Mouse (Mus musculus): ENCODE data around the gene Zfp36l2. TPM values are rescaled to one million over a fixed set of nuclear protein-coding genes. Genes with fewer than 3 reads are reported as not detected.
A peak's percentile ranks its signal among the peaks of the same experiment; 100 is the strongest.

Gene Zfp36l2
- polyA plus RNA-seq, 1 experiment from 2014 or later, result 6.8 TPM

DNA sequence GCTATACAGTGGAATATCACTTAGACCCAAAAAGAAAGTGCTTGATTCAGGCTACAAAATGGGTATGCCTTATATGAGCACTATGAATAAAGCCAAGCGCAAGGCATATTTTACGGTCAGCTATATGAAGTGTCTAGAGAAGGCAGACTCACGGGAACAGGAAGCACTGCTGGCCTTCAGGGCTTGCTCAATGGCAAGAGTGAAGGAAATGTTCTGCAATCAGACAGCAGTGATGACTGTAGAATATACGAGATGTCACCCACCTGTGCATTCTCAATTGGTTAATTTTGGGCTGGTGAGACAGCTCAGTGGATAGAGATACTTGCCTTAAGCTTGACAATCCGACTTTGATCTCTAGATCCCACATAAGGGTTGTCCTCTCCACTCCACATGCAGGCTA is 13.4 kb upstream of the Zfp36l2 start:
- ATAC-seq (ENCODE audit: low FRiP score), result no peak
- Histone ChIP-seq H3K36me3 (replicated peaks; ENCODE audit: control insufficient read depth, insufficient read depth) (no peaks in the 10 kb centered on the region), H3K27me3 (ENCODE audit: control insufficient read depth, insufficient read depth, low read length) (no peaks in the 10 kb centered on the region), H3K9me3 (ENCODE audit: control insufficient read depth, low read length) (no peaks in the 10 kb centered on the region), H3K4me2 (replicated peaks) (no peak overlapping the region), H3K9ac (no peak overlapping the region), H3K4me1 (replicated peaks; ENCODE audit: control insufficient read depth, insufficient read depth, low read length) (no peaks in the 10 kb centered on the region), H3K4me3 (replicated peaks; ENCODE audit: low read length) (no peak overlapping the region), H3K27ac (no peak overlapping the region)
- 99% methylated on average over 5 of the region's 5 CpGs for WGBS
- DNase-seq (ENCODE audit: low spot score), result no peak

DNA sequence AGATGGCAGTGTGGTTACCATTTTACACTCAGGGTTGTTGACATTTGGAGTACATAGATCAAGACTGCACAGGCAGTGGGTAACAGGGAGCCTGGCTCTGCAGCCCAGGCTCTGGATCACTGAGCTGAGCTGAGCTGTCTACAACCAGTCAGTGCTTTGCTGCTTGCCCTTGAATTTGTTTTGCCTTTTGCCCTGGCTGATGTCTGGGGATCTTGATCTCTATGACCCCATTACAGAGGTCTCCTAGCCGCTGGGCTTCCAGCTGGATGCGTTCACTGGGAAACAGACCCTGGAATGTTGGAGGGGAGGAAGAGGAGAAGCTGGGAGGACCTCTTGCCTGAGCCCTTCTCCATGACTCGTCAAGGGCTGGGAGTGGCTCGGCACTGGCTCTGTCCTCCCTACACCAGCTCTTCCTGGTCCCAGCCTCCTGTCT is 10.2 kb upstream of the Zfp36l2 start:
- H3K27ac ChIP-seq, result no peak overlapping the region
- no peaks in the 10 kb centered on the region for H3K4me1 ChIP-seq (replicated peaks; ENCODE audit: control insufficient read depth, insufficient read depth, low read length)
- H3K27me3 ChIP-seq (ENCODE audit: control insufficient read depth, insufficient read depth, low read length), result no peaks in the 10 kb centered on the region
- H3K4me2 ChIP-seq (replicated peaks), result no peak overlapping the region
- no peaks in the 10 kb centered on the region for H3K9me3 ChIP-seq (ENCODE audit: control insufficient read depth, low read length)
- no peak for DNase-seq (ENCODE audit: low spot score)
- 41% methylated on average over 4 of the region's 4 CpGs for WGBS
- ATAC-seq (ENCODE audit: low FRiP score), result no peak
- H3K4me3 ChIP-seq (replicated peaks; ENCODE audit: low read length), result no peak overlapping the region
- no peak overlapping the region for H3K9ac ChIP-seq
- no peaks in the 10 kb centered on the region for H3K36me3 ChIP-seq (replicated peaks; ENCODE audit: control insufficient read depth, insufficient read depth)

DNA sequence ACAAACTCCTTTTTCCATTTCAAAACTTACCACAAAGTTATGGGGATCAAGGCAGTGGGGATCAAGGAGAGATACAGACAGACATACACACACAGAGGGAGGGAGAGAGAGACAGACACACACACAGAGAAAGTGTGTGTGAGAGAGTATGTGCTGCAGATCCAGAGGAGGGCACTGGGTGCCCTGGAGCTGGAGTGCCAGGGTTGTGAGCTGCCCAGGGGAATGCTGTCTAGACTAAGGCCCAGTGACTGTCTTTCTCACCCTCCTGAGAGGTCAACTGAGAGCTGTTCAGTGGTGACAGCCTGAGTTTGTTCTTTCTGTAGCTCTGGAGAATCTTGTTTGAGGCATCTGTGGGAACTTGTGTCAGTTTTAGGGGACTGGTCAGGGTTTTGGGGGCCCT is 8.6 kb upstream of the Zfp36l2 start:
- no peak for ATAC-seq (ENCODE audit: low FRiP score)
- Histone ChIP-seq H3K4me1 (replicated peaks; ENCODE audit: control insufficient read depth, insufficient read depth, low read length) (no peaks in the 10 kb centered on the region), H3K4me2 (replicated peaks) (no peak overlapping the region), H3K9me3 (ENCODE audit: control insufficient read depth, low read length) (no peaks in the 10 kb centered on the region), H3K27me3 (ENCODE audit: control insufficient read depth, insufficient read depth, low read length) (no peaks in the 10 kb centered on the region), H3K27ac (no peak overlapping the region), H3K9ac (no peak overlapping the region), H3K36me3 (replicated peaks; ENCODE audit: control insufficient read depth, insufficient read depth) (peaks cover 11% of the 10 kb centered on the region; the same call in 1 of the 2 replicates), H3K4me3 (replicated peaks; ENCODE audit: low read length) (no peak overlapping the region)
- no peak for DNase-seq (ENCODE audit: low spot score)

DNA sequence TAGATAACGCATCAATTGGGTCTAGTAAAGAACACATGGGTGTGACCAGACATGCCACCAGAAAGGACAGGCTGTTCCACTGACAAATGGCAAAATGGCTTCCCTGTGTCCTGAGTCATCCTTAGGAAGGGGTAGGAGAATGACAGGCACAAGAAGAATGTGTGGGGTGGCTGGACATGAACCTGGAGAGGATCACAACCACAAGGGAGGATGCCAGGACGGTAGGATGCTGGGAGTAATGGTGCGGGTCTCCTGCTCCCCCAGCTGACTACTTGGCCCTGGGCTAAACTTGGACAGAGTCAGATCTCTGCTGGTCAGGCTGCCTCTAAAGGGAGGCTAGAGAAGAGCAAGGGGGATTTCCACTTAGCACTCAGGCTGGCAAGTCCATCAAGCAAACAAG is 8.1 kb upstream of the Zfp36l2 start:
- ATAC-seq (ENCODE audit: low FRiP score), result no peak
- no peak for DNase-seq (ENCODE audit: low spot score)
- 92% methylated on average over 3 of the region's 3 CpGs for WGBS

DNA sequence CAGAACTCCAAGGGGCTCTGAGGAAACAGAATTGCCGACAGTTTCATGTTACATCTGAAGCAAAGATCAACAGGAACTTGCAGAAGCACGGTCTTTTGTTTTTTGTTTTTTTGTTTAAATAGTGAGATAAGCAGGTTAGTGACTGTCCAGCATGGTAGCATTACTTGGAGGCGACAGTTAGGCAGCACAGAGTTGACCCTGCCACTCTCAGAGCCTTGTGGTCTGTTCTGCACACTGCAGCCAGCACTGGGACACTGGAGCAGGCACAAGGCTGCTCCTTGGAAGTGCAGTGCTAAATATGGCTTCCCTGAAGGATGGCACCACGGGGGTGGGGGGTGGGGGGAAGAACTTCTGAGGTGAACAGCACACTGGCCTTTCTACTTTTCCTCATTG is 7.3 kb upstream of the Zfp36l2 start:
- H3K9ac ChIP-seq, result no peak overlapping the region
- no peak overlapping the region for H3K27ac ChIP-seq
- no peak for ATAC-seq (ENCODE audit: low FRiP score)
- WGBS, result 64% methylated on average over 4 of the region's 4 CpGs
- no peaks in the 10 kb centered on the region for H3K4me1 ChIP-seq (replicated peaks; ENCODE audit: control insufficient read depth, insufficient read depth, low read length)
- H3K4me3 ChIP-seq (replicated peaks; ENCODE audit: low read length), result no peak overlapping the region
- no peak overlapping the region for H3K4me2 ChIP-seq (replicated peaks)
- no peak for DNase-seq (ENCODE audit: low spot score)
- H3K9me3 ChIP-seq (ENCODE audit: control insufficient read depth, low read length), result no peaks in the 10 kb centered on the region
- peaks cover 11% of the 10 kb centered on the region; the same call in 1 of the 2 replicates for H3K36me3 ChIP-seq (replicated peaks; ENCODE audit: control insufficient read depth, insufficient read depth)
- no peaks in the 10 kb centered on the region for H3K27me3 ChIP-seq (ENCODE audit: control insufficient read depth, insufficient read depth, low read length)

More for the DNA sequence above, 8.1 kb upstream of the Zfp36l2 start:
- no peak overlapping the region for H3K4me2 ChIP-seq (replicated peaks)
- H3K9ac ChIP-seq, result no peak overlapping the region
- no peaks in the 10 kb centered on the region for H3K27me3 ChIP-seq (ENCODE audit: control insufficient read depth, insufficient read depth, low read length)
- H3K9me3 ChIP-seq (ENCODE audit: control insufficient read depth, low read length), result no peaks in the 10 kb centered on the region
- H3K4me1 ChIP-seq (replicated peaks; ENCODE audit: control insufficient read depth, insufficient read depth, low read length), result no peaks in the 10 kb centered on the region
- H3K27ac ChIP-seq, result no peak overlapping the region
- peaks cover 11% of the 10 kb centered on the region; the same call in 1 of the 2 replicates for H3K36me3 ChIP-seq (replicated peaks; ENCODE audit: control insufficient read depth, insufficient read depth)
- H3K4me3 ChIP-seq (replicated peaks; ENCODE audit: low read length), result no peak overlapping the region

DNA sequence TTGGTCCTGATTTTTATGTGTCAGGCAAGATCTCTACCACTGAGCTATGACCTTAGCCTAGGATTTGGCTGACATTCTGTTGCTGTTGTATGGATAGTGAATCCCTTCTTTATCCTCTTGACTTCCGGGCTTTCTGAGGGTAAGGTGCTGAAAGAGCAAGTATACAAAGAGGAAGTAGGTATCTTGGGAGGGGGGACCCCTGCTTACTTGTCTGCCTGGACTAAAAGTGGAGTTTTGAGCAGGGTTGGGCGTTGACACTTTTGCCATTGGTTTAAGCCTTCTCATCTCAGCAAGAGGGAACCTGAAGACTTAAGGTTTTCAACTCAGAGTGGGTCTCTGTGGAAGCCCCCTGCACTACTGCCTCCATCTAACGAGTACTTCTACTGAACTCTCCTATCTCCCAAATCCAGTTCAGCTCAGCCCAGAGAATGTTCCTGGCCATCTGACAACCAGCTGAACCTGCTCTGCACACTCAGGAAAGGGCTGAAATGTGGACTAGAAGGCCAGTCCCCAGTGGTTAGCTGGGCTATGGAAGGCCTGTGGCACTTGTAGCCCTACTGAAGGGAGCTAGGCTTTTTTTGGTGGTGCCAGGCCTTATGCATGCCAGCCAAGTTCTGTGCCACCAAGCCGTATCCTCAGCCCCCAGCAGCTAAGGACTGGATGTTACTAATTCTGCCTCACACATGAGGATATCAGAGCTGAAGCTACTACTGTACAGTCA is 6.7 kb upstream of the Zfp36l2 start:
- no peaks in the 10 kb centered on the region for H3K9me3 ChIP-seq (ENCODE audit: control insufficient read depth, low read length)
- no peak for DNase-seq (ENCODE audit: low spot score)
- no peaks in the 10 kb centered on the region for H3K4me1 ChIP-seq (replicated peaks; ENCODE audit: control insufficient read depth, insufficient read depth, low read length)
- H3K36me3 ChIP-seq (replicated peaks; ENCODE audit: control insufficient read depth, insufficient read depth), result peaks cover 11% of the 10 kb centered on the region; the same call in 1 of the 2 replicates
- WGBS, result 90% methylated on average over 4 of the region's 4 CpGs
- 0 out of 2 replicates have a peak, but pooled peaks cover 2% of the 10 kb centered on the region for H3K27me3 ChIP-seq (ENCODE audit: control insufficient read depth, insufficient read depth, low read length)
- no peak for ATAC-seq (ENCODE audit: low FRiP score)
- no peak overlapping the region for H3K9ac ChIP-seq
- no peak overlapping the region for H3K27ac ChIP-seq
- H3K4me3 ChIP-seq (replicated peaks; ENCODE audit: low read length), result no peak overlapping the region
- H3K4me2 ChIP-seq (replicated peaks), result no peak overlapping the region

DNA sequence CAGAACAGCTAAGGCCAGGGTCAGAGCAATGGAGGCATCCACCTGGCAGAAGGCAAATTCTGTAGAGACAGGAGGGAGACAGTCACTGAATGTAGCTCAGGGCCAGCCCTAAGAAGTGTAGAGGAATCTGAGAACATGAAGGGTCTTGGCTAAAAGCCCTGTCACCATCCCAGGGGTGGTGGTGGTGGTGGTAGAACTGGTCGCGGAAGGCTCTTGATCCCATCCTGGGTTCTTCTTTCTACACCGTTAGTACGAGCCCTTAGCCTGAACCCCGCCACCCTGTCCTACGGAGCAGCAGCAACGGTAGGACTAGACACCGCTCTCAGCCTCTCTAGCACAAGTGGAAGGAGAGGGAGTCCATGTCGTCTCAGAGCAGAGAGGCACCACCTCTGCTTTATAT is 5.7 kb upstream of the Zfp36l2 start:
- no peak for ATAC-seq (ENCODE audit: low FRiP score)
- no peak for DNase-seq (ENCODE audit: low spot score)
- Histone ChIP-seq H3K4me1 (replicated peaks; ENCODE audit: control insufficient read depth, insufficient read depth, low read length) (peaks cover 4% of the 10 kb centered on the region; the same call in 1 of the 2 replicates), H3K27ac (no peak overlapping the region), H3K4me2 (replicated peaks) (no peak overlapping the region), H3K9ac (no peak overlapping the region), H3K36me3 (replicated peaks; ENCODE audit: control insufficient read depth, insufficient read depth) (peaks cover 11% of the 10 kb centered on the region; the same call in 1 of the 2 replicates), H3K9me3 (ENCODE audit: control insufficient read depth, low read length) (no peaks in the 10 kb centered on the region), H3K27me3 (ENCODE audit: control insufficient read depth, insufficient read depth, low read length) (0 out of 2 replicates have a peak, but pooled peaks cover 7% of the 10 kb centered on the region), H3K4me3 (replicated peaks; ENCODE audit: low read length) (no peak overlapping the region)
- WGBS, result 93% methylated on average over 9 of the region's 9 CpGs

DNA sequence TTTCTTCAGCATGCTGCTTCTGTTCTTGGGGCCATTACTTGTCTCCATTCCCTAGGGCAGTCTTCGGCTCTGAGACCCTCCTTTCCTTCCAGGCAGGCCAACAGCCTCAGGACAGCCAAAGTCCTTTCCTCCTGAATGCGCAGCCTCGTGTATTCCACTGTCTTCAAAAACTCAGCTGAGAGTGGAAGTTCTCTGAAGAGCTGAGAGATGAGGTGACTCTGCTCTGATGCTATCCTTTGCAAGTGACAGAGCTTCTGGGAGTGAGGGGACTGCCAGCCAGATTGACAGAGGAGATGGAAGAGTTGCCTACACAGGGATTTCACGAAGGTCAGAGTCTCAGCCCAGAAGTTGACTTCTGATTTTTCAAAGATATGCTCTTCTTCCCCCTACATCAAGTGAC is 4.2 kb upstream of the Zfp36l2 start:
- peaks cover 11% of the 10 kb centered on the region; the same call in 1 of the 2 replicates for H3K36me3 ChIP-seq (replicated peaks; ENCODE audit: control insufficient read depth, insufficient read depth)
- DNase-seq (ENCODE audit: low spot score), result no peak
- H3K4me1 ChIP-seq (replicated peaks; ENCODE audit: control insufficient read depth, insufficient read depth, low read length), result peaks cover 6% of the 10 kb centered on the region; the same call in 1 of the 2 replicates
- H3K27me3 ChIP-seq (ENCODE audit: control insufficient read depth, insufficient read depth, low read length), result 0 out of 2 replicates have a peak, but pooled peaks cover 8% of the 10 kb centered on the region
- no peak overlapping the region for H3K27ac ChIP-seq
- H3K9me3 ChIP-seq (ENCODE audit: control insufficient read depth, low read length), result no peaks in the 10 kb centered on the region
- no peak overlapping the region for H3K9ac ChIP-seq
- no peak overlapping the region for H3K4me2 ChIP-seq (replicated peaks)
- no peak overlapping the region for H3K4me3 ChIP-seq (replicated peaks; ENCODE audit: low read length)
- ATAC-seq (ENCODE audit: low FRiP score), result no peak
- WGBS, result 92% methylated on average over 4 of the region's 4 CpGs

DNA sequence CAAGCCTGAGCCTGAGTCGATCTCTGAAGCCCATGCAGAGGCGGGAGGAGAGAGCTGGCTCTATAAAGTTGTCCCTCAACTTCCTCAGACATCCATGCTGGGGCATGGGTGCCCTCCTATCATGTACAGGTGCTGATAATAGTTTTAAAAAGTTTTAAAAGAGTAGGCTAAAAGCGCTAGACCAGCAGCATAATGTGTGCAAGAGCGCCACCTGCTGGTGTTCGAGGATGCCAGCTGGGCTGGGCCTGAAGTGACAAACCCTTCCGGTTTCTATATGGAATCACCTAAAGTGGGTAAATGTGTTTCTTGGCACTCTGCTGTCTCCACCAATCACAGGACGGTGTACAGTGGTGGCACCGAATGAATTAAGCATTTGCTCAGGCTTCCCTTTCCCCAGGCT is 3.1 kb upstream of the Zfp36l2 start:
- ATAC-seq (ENCODE audit: low FRiP score) (no peak), DNase-seq (ENCODE audit: low spot score) (peak; percentile 90)
- H3K4me1 ChIP-seq (replicated peaks; ENCODE audit: control insufficient read depth, insufficient read depth, low read length), result peaks cover 11% of the 10 kb centered on the region; the same call in 1 of the 2 replicates
- H3K4me3 ChIP-seq (replicated peaks; ENCODE audit: low read length), result no peak overlapping the region
- H3K27me3 ChIP-seq (ENCODE audit: control insufficient read depth, insufficient read depth, low read length), result 0 out of 2 replicates have a peak, but pooled peaks cover 17% of the 10 kb centered on the region
- H3K9ac ChIP-seq, result no peak overlapping the region
- H3K9me3 ChIP-seq (ENCODE audit: control insufficient read depth, low read length), result no peaks in the 10 kb centered on the region
- H3K27ac ChIP-seq, result no peak overlapping the region
- H3K4me2 ChIP-seq (replicated peaks), result no peak overlapping the region
- 25% methylated on average over 8 of the region's 8 CpGs for WGBS
- peaks cover 16% of the 10 kb centered on the region; the same call in 1 of the 2 replicates for H3K36me3 ChIP-seq (replicated peaks; ENCODE audit: control insufficient read depth, insufficient read depth)

Measured in hindbrain, embryonic 14.5 days (tissue).